ENCODE assay signal across 19 mouse cellular contexts in genomic region chr11:76708881-76709280, GRCm38 (mm10). TPM values are rescaled to one million over a fixed set of nuclear protein-coding genes. Genes with fewer than 3 reads are reported as not detected.
DNase-seq lines count a peak whose midpoint lies in the region; ATAC-seq and TF ChIP-seq lines count a peak whose summit lies in the region.
"Had no signal": no experiment of that assay in that cellular context is flagged by ENCODE, and none has a peak within 500 bp of the region (broad histone marks: within the 10 kb centered on the region; RNA-seq: fewer than 3 reads in every experiment).

No protein-coding gene starts in this region.

- H3K4me1 ChIP-seq in embryonic facial prominence, embryonic 10.5 days: peaks cover 18% of the 10 kb centered on the region
- H3K4me1 ChIP-seq in thymus, adult 2 months (replicated peaks; ENCODE audit: control insufficient read depth, insufficient read depth, low read length): no peaks in the 10 kb centered on the region; the same call in 1 of the 2 replicates
- H3K4me1 ChIP-seq: liver, embryonic 15.5 days had no signal

- H3K36me3 ChIP-seq in embryonic facial prominence, embryonic 10.5 days (replicated peaks): no peaks in the 10 kb centered on the region
- no peaks in the 10 kb centered on the region for H3K36me3 ChIP-seq in thymus, adult 2 months (ENCODE audit: control insufficient read depth, insufficient read depth, low read length)
- H3K36me3 ChIP-seq: embryonic facial prominence, embryonic 15.5 days; liver, embryonic 15.5 days; midbrain, embryonic 13.5 days; neural tube, embryonic 13.5 days had no signal

- intact Hi-C loops in heart, postnatal 10 days (cut with DNase I): no loop called here

- WGBS in embryonic facial prominence, embryonic 10.5 days: 32% methylated on average over 1 of the region's 1 CpGs
- WGBS in thymus, adult 2 months: 100% methylated on average over 1 of the region's 1 CpGs

- ATAC-seq in monocyte, adult 5-6 weeks (replicated peaks; ENCODE audit: insufficient number of reproducible peaks, low FRiP score, low TSS enrichment, poor library complexity, severe bottlenecking): no peak
- ATAC-seq: activated CD4-positive, CD25-positive, alpha-beta regulatory T cell, adult 4 months; midbrain, embryonic 13.5 days had no signal

- peaks cover 8% of the 10 kb centered on the region for H3K9me3 ChIP-seq in embryonic facial prominence, embryonic 10.5 days
- H3K9me3 ChIP-seq: embryonic facial prominence, embryonic 15.5 days; liver, embryonic 15.5 days had no signal

- H3K27me3 ChIP-seq in embryonic facial prominence, embryonic 10.5 days (replicated peaks; ENCODE audit: low read depth, poor library complexity, severe bottlenecking): no peaks in the 10 kb centered on the region
- H3K27me3 ChIP-seq in thymus, adult 2 months (ENCODE audit: control insufficient read depth, insufficient read depth, low read length): no peaks in the 10 kb centered on the region
- H3K27me3 ChIP-seq: embryonic facial prominence, embryonic 15.5 days; liver, embryonic 15.5 days; midbrain, embryonic 13.5 days; neural tube, embryonic 13.5 days had no signal

- H3K4me3 ChIP-seq in embryonic facial prominence, embryonic 10.5 days: no peak overlapping the region
- H3K4me3 ChIP-seq in thymus, adult 2 months (ENCODE audit: control insufficient read depth, insufficient read depth, low read length): no peak overlapping the region
- H3K4me3 ChIP-seq: embryonic facial prominence, embryonic 15.5 days; liver, embryonic 15.5 days; midbrain, embryonic 13.5 days; neural tube, embryonic 13.5 days had no signal

- no peak for TF ChIP-seq POLR2A in thymus, adult 2 months (IDR thresholded peaks at IDR 0.05; ENCODE audit: control insufficient read depth, extremely low read depth, insufficient read depth, low read length, poor library complexity)

- peak; percentile 91 for DNase-seq in heart, adult 11 months
- DNase-seq in heart, postnatal 10 days: no peak
- peak; percentile 24 for DNase-seq in MN1 (ENCODE audit: low spot score)
- no peak for DNase-seq in embryonic facial prominence, embryonic 10.5 days (ENCODE audit: low spot score)
- peak; percentile 34 for DNase-seq in lung, postnatal 25 days (ENCODE audit: low spot score)
- DNase-seq in testis, postnatal 10 days (ENCODE audit: low spot score): no peak
- DNase-seq in thymus, adult 2 months: no peak
- DNase-seq: cerebellum, postnatal 10 days; layer of hippocampus, adult 9-11 months; thymus, postnatal 14 days had no signal

- peak overlapping the region; percentile 75 for H3K27ac ChIP-seq in embryonic facial prominence, embryonic 10.5 days (replicated peaks)
- H3K27ac ChIP-seq in thymus, adult 2 months (ENCODE audit: control insufficient read depth, insufficient read depth, low read length): no peak overlapping the region
- H3K27ac ChIP-seq: embryonic facial prominence, embryonic 15.5 days; liver, embryonic 15.5 days; midbrain, embryonic 13.5 days had no signal

- no peak for TF ChIP-seq CTCF in thymus, adult 2 months (IDR thresholded peaks at IDR 0.05; ENCODE audit: borderline replicate concordance, control insufficient read depth, extremely low read depth, insufficient read depth, low read length, poor library complexity)

RNA-seq across cellular contexts. Expression of gene Trarg1, which starts 29.3 kb away (rescaled TPM):
- total RNA-seq in heart, postnatal 10 days (2021): 1 to 10 TPM; 4.2 to 6.7 TPM
- 0.05 and 0.18 TPM in 2 replicates for polyA plus RNA-seq in embryonic facial prominence, embryonic 10.5 days (2016; fragmentation: Nextera tagmentation; extraction: Ambion mirVana)
- 2.8 and 3.4 TPM in 2 replicates for polyA plus RNA-seq in thymus, adult 2 months (2012; rRNA removed)
- total RNA-seq in monocyte, adult 5-6 weeks (2017): not detected in 3 replicates
- total RNA-seq: MEL had no signal
- polyA plus RNA-seq: liver, embryonic 15.5 days had no signal

RNA-seq across cellular contexts. Expression of gene Bhlha9, which starts 36.6 kb away (rescaled TPM):
- total RNA-seq in heart, postnatal 10 days (2021): not detected
- polyA plus RNA-seq in embryonic facial prominence, embryonic 10.5 days (2016; fragmentation: Nextera tagmentation; extraction: Ambion mirVana): not detected in 2 replicates
- polyA plus RNA-seq in thymus, adult 2 months (2012; rRNA removed): 0.17 TPM in 1 of 2 replicates, not detected in the other
- not detected in 3 replicates for total RNA-seq in monocyte, adult 5-6 weeks (2017)
- total RNA-seq: heart, adult 18-20 months; heart, postnatal 25 days; MEL had no signal
- polyA plus RNA-seq: activated CD4-positive, CD25-positive, alpha-beta regulatory T cell, adult 4 months; liver, embryonic 15.5 days had no signal

RNA-seq across cellular contexts. Expression of gene Gosr1, which starts 54.5 kb away (rescaled TPM):
- total RNA-seq in heart, postnatal 10 days (2021): 10 to 100 TPM; 30.7 to 32.9 TPM
- 20.8 and 28.4 TPM in 2 replicates for polyA plus RNA-seq in embryonic facial prominence, embryonic 10.5 days (2016; fragmentation: Nextera tagmentation; extraction: Ambion mirVana)
- 25.9 and 26.7 TPM in 2 replicates for polyA plus RNA-seq in thymus, adult 2 months (2012; rRNA removed)
- total RNA-seq in monocyte, adult 5-6 weeks (2017): 43.3 to 103 TPM (median 80.0 TPM) in 3 replicates

Comparison
In these comparisons a context has a peak if more than half of its experiments do, and no peak if none do; other contexts are left out.
1. DNase-seq: peak in heart, adult 11 months (single experiment), MN1 (single experiment) and lung, postnatal 25 days (single experiment); none in heart, postnatal 10 days (0 of 2), embryonic facial prominence, embryonic 10.5 days (single experiment), testis, postnatal 10 days (single experiment) and thymus, adult 2 months (single experiment).